Mouse (Mus musculus) ES-Bruce4 (cell line): ENCODE measurements around the gene Rfc2.

Experiments used
- CTCF ChIP-seq: IDR thresholded peaks from one replicate; pipeline ENCODE4 v1.8.1; 2011; ENCODE audit warnings: low read depth, low read length
- EP300 ChIP-seq: IDR thresholded peaks from 2 replicates; pipeline ENCODE4 v1.6.1; 2011; ENCODE audit warnings: low read depth, low read length; ENCODE audit not compliant: insufficient read depth
- POLR2A ChIP-seq: IDR thresholded peaks from one replicate; pipeline ENCODE4 v1.8.1; 2011; ENCODE audit warnings: low read length; ENCODE audit not compliant: insufficient read depth

DNA sequence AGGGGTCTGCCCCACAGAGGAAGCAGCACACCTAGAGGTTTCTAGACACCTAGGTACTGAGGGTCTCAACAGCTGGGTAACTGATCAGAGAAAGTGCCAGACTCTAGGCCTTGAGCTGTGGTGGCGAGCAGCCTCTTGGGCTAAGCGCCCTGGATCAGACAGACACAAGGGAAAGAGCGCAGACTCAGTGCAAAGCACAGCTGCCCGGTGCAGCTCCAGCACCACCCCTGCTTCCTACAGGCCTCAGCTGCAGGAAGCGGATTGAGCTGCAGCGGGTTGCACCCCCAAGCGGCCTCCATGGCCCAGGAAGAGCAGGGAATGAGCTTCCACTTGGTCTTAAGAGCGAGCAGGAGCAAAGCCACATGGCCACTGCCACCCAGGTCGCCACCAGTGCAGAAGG, 39.3 kb downstream of the Rfc2 start:
- TF ChIP-seq CTCF (no peak), EP300 (no peak), POLR2A (no peak)
